Comparison of ENCODE assay signal across 8 mouse cellular contexts in the genomic region with DNA sequence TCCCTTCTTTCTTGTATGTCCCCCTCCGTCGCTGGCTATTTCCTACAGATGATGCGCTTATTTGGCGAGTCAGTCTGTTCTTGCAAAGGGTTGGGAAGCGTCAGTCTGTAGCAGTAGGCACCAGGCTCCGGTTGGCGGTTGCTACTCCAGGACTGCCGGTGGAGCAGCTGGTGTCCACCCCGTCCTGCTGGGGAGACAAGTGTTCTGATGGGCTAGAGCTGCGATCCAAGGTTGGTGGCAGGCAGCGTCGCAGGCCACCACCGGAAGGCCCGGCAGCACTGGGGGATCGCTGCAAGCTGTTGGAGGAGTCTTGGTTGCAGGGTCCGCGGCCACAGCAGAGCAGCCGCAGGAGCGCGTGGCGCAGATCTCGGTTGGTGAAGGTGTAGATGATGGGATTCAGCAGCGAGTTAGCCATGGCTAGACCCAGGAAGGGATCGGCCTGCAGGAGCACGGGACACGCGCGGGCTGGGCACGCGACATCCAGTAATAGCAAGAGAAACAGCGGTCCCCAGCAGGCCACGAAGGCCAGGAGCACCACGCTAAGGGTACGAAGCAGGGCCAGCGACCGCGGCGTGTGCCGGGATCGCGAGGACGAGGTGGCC. TPM values are rescaled to one million over a fixed set of nuclear protein-coding genes. Genes with fewer than 3 reads are reported as not detected.
DNase-seq lines count a peak whose midpoint lies in the region; ATAC-seq lines count a peak whose summit lies in the region.

No protein-coding gene starts in this region.

- WGBS in liver, embryonic 11.5 days = 8% methylated on average over 42 of the region's 42 CpGs

- H3K4me1 ChIP-seq in liver, embryonic 11.5 days (replicated peaks; ENCODE audit: control insufficient read depth, insufficient read depth, low read length) = peaks cover 10% of the 10 kb centered on the region

- peaks cover 65% of the 10 kb centered on the region for H3K27me3 ChIP-seq in liver, embryonic 11.5 days (replicated peaks; ENCODE audit: control insufficient read depth, insufficient read depth, low read length)

- H3K27ac ChIP-seq in liver, embryonic 11.5 days (ENCODE audit: low read depth, low read length) = no peak overlapping the region

- peak overlapping the region; percentile 66 for H3K4me2 ChIP-seq in liver, embryonic 11.5 days

- no peaks in the 10 kb centered on the region for H3K36me3 ChIP-seq in liver, embryonic 11.5 days (ENCODE audit: control insufficient read depth, insufficient read depth, low read length)

- no peaks in the 10 kb centered on the region for H3K9me3 ChIP-seq in liver, embryonic 11.5 days (ENCODE audit: control insufficient read depth, low read length)

- ATAC-seq in frontal cortex, adult (ENCODE audit: low TSS enrichment) = peak; percentile 17; the same call in 1 of the 2 replicates
- ATAC-seq in liver, embryonic 11.5 days (replicated peaks; ENCODE audit: low FRiP score) = no peak
- ATAC-seq in granulocyte monocyte progenitor cell, adult 5-6 weeks (replicated peaks; ENCODE audit: poor library complexity, severe bottlenecking) = no peak

- peak overlapping the region; percentile 35 for H3K4me3 ChIP-seq in liver, embryonic 11.5 days (ENCODE audit: low read depth, low read length)

- no peak for DNase-seq in frontal cortex, postnatal 25 days (ENCODE audit: low spot score in 2 of 2)
- peak; percentile 27 for DNase-seq in right cerebral cortex, postnatal 25 days
- DNase-seq in right cerebral cortex, adult 2 months (ENCODE audit: low spot score in 2 of 2) = no peak
- no peak for DNase-seq in liver, embryonic 11.5 days (ENCODE audit: low spot score)
- no peak for DNase-seq in ovary, postnatal 36 days (ENCODE audit: low spot score)
- no peak for DNase-seq in layer of hippocampus, adult 11-12 months (ENCODE audit: low spot score)

- H3K9ac ChIP-seq in liver, embryonic 11.5 days (ENCODE audit: low read depth, low read length) = no peak overlapping the region

RNA-seq across cellular contexts. Expression of a gene that starts 4.3 kb away (rescaled TPM):
- polyA plus RNA-seq in liver, embryonic 11.5 days (2014; fragmentation: Nextera tagmentation; extraction: Ambion mirVana) = not detected in 2 replicates
- total RNA-seq in granulocyte monocyte progenitor cell, adult 5-6 weeks (2014; fragmentation: Nextera tagmentation) = not detected in 2 replicates
- 0.21 and 0.56 TPM in 2 replicates for total RNA-seq in granulocyte monocyte progenitor cell, adult 5-6 weeks (2017)

RNA-seq across cellular contexts. Expression of a gene that starts 4.8 kb away (rescaled TPM):
- polyA plus RNA-seq in liver, embryonic 11.5 days (2014; fragmentation: Nextera tagmentation; extraction: Ambion mirVana) = 43.8 and 45.1 TPM in 2 replicates
- total RNA-seq in granulocyte monocyte progenitor cell, adult 5-6 weeks (2014; fragmentation: Nextera tagmentation) = 28.8 TPM in 2 replicates
- total RNA-seq in granulocyte monocyte progenitor cell, adult 5-6 weeks (2017) = 31.9 and 33.5 TPM in 2 replicates

RNA-seq across cellular contexts. Expression of a gene that starts 21.2 kb away (rescaled TPM):
- 57.0 and 61.1 TPM in 2 replicates for polyA plus RNA-seq in liver, embryonic 11.5 days (2014; fragmentation: Nextera tagmentation; extraction: Ambion mirVana)
- 6.4 and 8.9 TPM in 2 replicates for total RNA-seq in granulocyte monocyte progenitor cell, adult 5-6 weeks (2014; fragmentation: Nextera tagmentation)
- 5.5 and 5.9 TPM in 2 replicates for total RNA-seq in granulocyte monocyte progenitor cell, adult 5-6 weeks (2017)

RNA-seq across cellular contexts. Expression of a gene that starts 43.8 kb away (rescaled TPM):
- polyA plus RNA-seq in liver, embryonic 11.5 days (2014; fragmentation: Nextera tagmentation; extraction: Ambion mirVana) = 19.3 and 24.2 TPM in 2 replicates
- 50.9 and 56.3 TPM in 2 replicates for total RNA-seq in granulocyte monocyte progenitor cell, adult 5-6 weeks (2014; fragmentation: Nextera tagmentation)
- 59.5 and 86.0 TPM in 2 replicates for total RNA-seq in granulocyte monocyte progenitor cell, adult 5-6 weeks (2017)

RNA-seq across cellular contexts. Expression of a gene that starts 47.3 kb away (rescaled TPM):
- polyA plus RNA-seq in liver, embryonic 11.5 days (2014; fragmentation: Nextera tagmentation; extraction: Ambion mirVana) = 48.0 and 48.2 TPM in 2 replicates
- 11.0 and 12.9 TPM in 2 replicates for total RNA-seq in granulocyte monocyte progenitor cell, adult 5-6 weeks (2014; fragmentation: Nextera tagmentation)
- 15.4 and 16.7 TPM in 2 replicates for total RNA-seq in granulocyte monocyte progenitor cell, adult 5-6 weeks (2017)
